Mouse (Mus musculus) kidney, postnatal 0 days (tissue): ENCODE results near the gene Gpr162. TPM values are rescaled to one million over a fixed set of nuclear protein-coding genes. Genes with fewer than 3 reads are reported as not detected.
"Not testable (repeated sequence)": the region's sequence is repeated elsewhere in the genome, so short reads cannot be mapped to it uniquely, and the experiment has no call there.

Experiments used
- ATAC-seq: fragments of 200-750 bp; cut with Nextera tagmentation; replicated peaks from 2 replicates; pipeline ENCODE4 v1.8.0; 2017; ENCODE audit warnings: low read depth, moderate number of reproducible peaks, moderate TSS enrichment, moderate library complexity; ENCODE audit not compliant: low FRiP score
- DNase-seq: peaks from one replicate; pipeline ENCODE4 v3.0.0-alpha.2; 2016; ENCODE audit warnings: low spot score
- H3K27ac ChIP-seq: fragments of 300-500 bp; sonication (generic); 2 replicates; pipeline ENCODE4 v1.5.1; 2014; ENCODE audit warnings: mild to moderate bottlenecking
- H3K27me3 ChIP-seq: fragments of 300-500 bp; sonication (generic); 2 replicates; pipeline ENCODE4 v1.6.1; 2014; ENCODE audit warnings: low read length, mixed read lengths; ENCODE audit not compliant: insufficient read depth
- H3K36me3 ChIP-seq: fragments of 300-500 bp; sonication (generic); 2 replicates; pipeline ENCODE4 v1.6.1; 2014; ENCODE audit warnings: low read length, mixed read lengths; ENCODE audit not compliant: insufficient read depth
- H3K4me1 ChIP-seq: fragments of 300-500 bp; sonication (generic); replicated peaks from 2 replicates; pipeline ENCODE4 v1.6.1; 2014; ENCODE audit warnings: antibody characterized with exemption, low read length, mixed read lengths; ENCODE audit not compliant: insufficient read depth
- H3K4me2 ChIP-seq: fragments of 300-500 bp; sonication (generic); 2 replicates; pipeline ENCODE4 v1.6.1; 2014; ENCODE audit warnings: mild to moderate bottlenecking, low read length, moderate library complexity, mixed read lengths
- H3K4me3 ChIP-seq: fragments of 300-500 bp; sonication (generic); replicated peaks from 2 replicates; pipeline ENCODE4 v1.5.1; 2014; ENCODE audit warnings: low read depth, low read length
- H3K9ac ChIP-seq: fragments of 300-500 bp; sonication (generic); 2 replicates; pipeline ENCODE4 v1.6.1; 2014; ENCODE audit warnings: low read depth, low read length
- H3K9me3 ChIP-seq: fragments of 300-500 bp; sonication (generic); replicated peaks from 2 replicates; pipeline ENCODE4 v1.6.1; 2016; ENCODE audit warnings: low read length, inconsistent platforms, mixed read lengths
- CTCF ChIP-seq: IDR thresholded peaks from 2 replicates; pipeline ENCODE4 v1.5.1; 2016; ENCODE audit warnings: antibody characterized with exemption, low read depth, mild to moderate bottlenecking, moderate library complexity
- WGBS: fragments of 180-500 bp; shearing (Covaris S2); extraction: QIAGEN DNeasy Blood & Tissue Kit; methylation state at CpG from one replicate; pipeline ENCODE4 v1.1.7; 2014; 5-methylcytosine and 5-hydroxymethylcytosine counted together
- polyA plus RNA-seq: library from polyadenylated mRNA; unstranded; fragments of >200 nt; fragmentation: Nextera tagmentation; extraction: Ambion mirVana; gene quantifications from 2 replicates; pipeline ENCODE4 v1.2.1, GENCODE M21; 2015

Gpr162 gene
- polyA plus RNA-seq, 1 experiment from 2014 or later, result 2.2 TPM

GRCm38 (mm10) chr6:124812848-124813247, 50.9 kb downstream of the Gpr162 start:
- 19% methylated on average over 9 of the region's 9 CpGs for WGBS
- TF ChIP-seq CTCF, result no peak
- no peak for DNase-seq
- peak overlapping the region; percentile 86; the same call in 1 of the 2 replicates for H3K27ac ChIP-seq
- H3K27me3 ChIP-seq, result no peaks in the 10 kb centered on the region
- peak overlapping the region; percentile 81 for H3K9ac ChIP-seq
- H3K4me3 ChIP-seq, result peak overlapping the region; percentile 74
- H3K9me3 ChIP-seq, result no peaks in the 10 kb centered on the region
- H3K4me2 ChIP-seq, result peak overlapping the region; percentile 62
- H3K4me1 ChIP-seq, result peaks cover 26% of the 10 kb centered on the region; the same call in 1 of the 2 replicates
- no peak for ATAC-seq
- H3K36me3 ChIP-seq, result peaks cover 16% of the 10 kb centered on the region; the same call in 1 of the 2 replicates

- no peak for ATAC-seq
- no peak for TF ChIP-seq CTCF
- no peak for DNase-seq
- Histone ChIP-seq H3K27ac (no peak overlapping the region), H3K4me2 (peak overlapping the region; percentile 62), H3K4me1 (peaks cover 26% of the 10 kb centered on the region; the same call in 1 of the 2 replicates), H3K9ac (no peak overlapping the region), H3K27me3 (no peaks in the 10 kb centered on the region), H3K9me3 (no peaks in the 10 kb centered on the region), H3K4me3 (peak overlapping the region; percentile 74), H3K36me3 (peaks cover 7% of the 10 kb centered on the region; the same call in 1 of the 2 replicates)
- 79% methylated on average over 24 of the region's 24 CpGs for WGBS
These were observed 51.9 kb downstream of the Gpr162 start for GRCm38 (mm10) chr6:124811701-124812560.

- Histone ChIP-seq H3K4me3 (no peak overlapping the region), H3K9ac (no peak overlapping the region), H3K27ac (no peak overlapping the region), H3K4me1 (peaks cover 31% of the 10 kb centered on the region; the same call in 1 of the 2 replicates), H3K4me2 (no peak overlapping the region), H3K36me3 (peaks cover 6% of the 10 kb centered on the region; the same call in 1 of the 2 replicates), H3K27me3 (no peaks in the 10 kb centered on the region), H3K9me3 (no peaks in the 10 kb centered on the region)
- DNase-seq, result no peak
- no peak for TF ChIP-seq CTCF
- 64% methylated on average over 4 of the region's 4 CpGs for WGBS
- ATAC-seq, result no peak
These were observed 52.4 kb downstream of the Gpr162 start for GRCm38 (mm10) chr6:124811403-124811665.

- not testable (repeated sequence) for H3K4me3 ChIP-seq, H3K27ac ChIP-seq, DNase-seq, H3K9me3 ChIP-seq, H3K4me2 ChIP-seq, H3K36me3 ChIP-seq, H3K27me3 ChIP-seq, ATAC-seq
- peak overlapping the region; percentile 72; the same call in 1 of the 2 replicates for H3K9ac ChIP-seq
- WGBS, result 79% methylated on average over 10 of the region's 11 CpGs
- peaks cover 32% of the 10 kb centered on the region; the same call in 1 of the 2 replicates for H3K4me1 ChIP-seq
These were observed 53.0 kb downstream of the Gpr162 start for GRCm38 (mm10) chr6:124810566-124811402.

- H3K36me3 ChIP-seq, result peaks cover 6% of the 10 kb centered on the region; the same call in 1 of the 2 replicates
- no peaks in the 10 kb centered on the region for H3K27me3 ChIP-seq
- H3K9me3 ChIP-seq, result no peaks in the 10 kb centered on the region
- peak overlapping the region; percentile 99 for H3K4me2 ChIP-seq
- peak overlapping the region; percentile 64 for H3K4me3 ChIP-seq
- H3K27ac ChIP-seq, result peak overlapping the region; percentile 95
- H3K9ac ChIP-seq, result peak overlapping the region; percentile 72
- H3K4me1 ChIP-seq, result peaks cover 32% of the 10 kb centered on the region; the same call in 1 of the 2 replicates
- no peak for DNase-seq
- no peak for ATAC-seq
- WGBS, result 50% methylated on average over 14 of the region's 14 CpGs
- no peak for TF ChIP-seq CTCF
These were observed 53.8 kb downstream of the Gpr162 start for GRCm38 (mm10) chr6:124809775-124810538.
